Mouse (Mus musculus): ENCODE measurements around the gene Tmprss11g. TPM values are rescaled to one million over a fixed set of nuclear protein-coding genes. Genes with fewer than 3 reads are reported as not detected.

The Tmprss11g gene
- polyA plus RNA-seq, 1 experiment from 2014 or later, result not detected

DNA sequence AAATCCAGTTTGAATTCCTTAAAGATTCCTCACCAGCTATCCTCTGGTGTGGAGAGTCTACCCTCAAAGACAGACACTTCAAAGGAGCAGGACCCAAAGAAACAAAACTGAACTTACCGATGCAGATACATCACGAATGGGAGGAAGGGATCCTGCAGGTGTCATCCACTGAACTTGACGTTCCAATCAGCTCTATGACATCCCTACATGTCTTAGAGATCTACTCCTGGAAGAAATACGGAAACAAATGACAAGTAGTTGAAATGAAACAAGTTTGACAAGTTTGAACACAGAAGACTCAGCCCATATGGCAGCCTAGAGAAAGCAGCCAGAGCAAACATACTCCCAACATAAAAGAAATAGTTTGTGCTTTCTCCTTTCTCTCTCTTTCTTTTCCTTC lies 49.5 kb downstream of the Tmprss11g start, which contains the start of gene Tmprss11a:
TSS of gene Tmprss11a (minus strand) at position 101 of the 400 bp plus-strand sequence.
- no peaks in the 10 kb centered on the region for H3K36me3 ChIP-seq (ENCODE audit: control insufficient read depth, insufficient read depth, low read length)
- no peak within 1 kb of the TSS for H3K9ac ChIP-seq (ENCODE audit: low read depth, low read length)
- H3K27me3 ChIP-seq (ENCODE audit: control insufficient read depth, insufficient read depth, low read length), result no peaks in the 10 kb centered on the region
- WGBS (ENCODE audit: insufficient replicate concordance), result 63% methylated on average over 4 of the region's 4 CpGs
- H3K9me3 ChIP-seq (replicated peaks; ENCODE audit: control insufficient read depth, low read length), result no peaks in the 10 kb centered on the region
- H3K4me3 ChIP-seq (ENCODE audit: low read depth, low read length), result no peak within 1 kb of the TSS
- H3K4me2 ChIP-seq, result no peak within 1 kb of the TSS
- no peaks in the 10 kb centered on the region for H3K4me1 ChIP-seq (ENCODE audit: control insufficient read depth, insufficient read depth, low read length)
- H3K27ac ChIP-seq (ENCODE audit: low read depth, low read length), result no peak within 1 kb of the TSS
- ATAC-seq (replicated peaks; ENCODE audit: insufficient number of reproducible peaks, low FRiP score, low TSS enrichment), result no peak

DNA sequence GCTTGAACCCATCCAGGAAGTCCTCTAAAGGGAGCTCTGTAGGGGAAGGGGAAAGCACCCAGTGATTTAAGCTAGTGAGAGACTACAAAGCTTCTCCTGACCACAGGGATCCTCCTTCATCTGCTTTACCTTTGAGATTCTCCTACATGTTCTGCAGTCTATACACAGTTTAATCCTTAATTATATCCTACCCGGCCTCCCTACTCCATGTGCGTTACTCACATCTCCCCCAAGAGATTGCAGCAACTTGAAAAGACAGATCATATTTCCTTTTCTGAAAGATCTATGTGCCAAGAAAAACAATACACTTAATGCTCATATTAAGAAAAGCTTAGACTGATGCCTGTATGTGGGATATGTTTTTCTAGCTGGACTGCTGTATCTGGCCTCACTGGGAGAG lies 79.1 kb downstream of the Tmprss11g start:
- no peaks in the 10 kb centered on the region for H3K36me3 ChIP-seq (ENCODE audit: control insufficient read depth, insufficient read depth, low read length)
- H3K9ac ChIP-seq (ENCODE audit: low read depth, low read length), result no peak overlapping the region
- H3K4me3 ChIP-seq (ENCODE audit: low read depth, low read length), result no peak overlapping the region
- H3K27ac ChIP-seq (ENCODE audit: low read depth, low read length), result no peak overlapping the region
- H3K27me3 ChIP-seq (ENCODE audit: control insufficient read depth, insufficient read depth, low read length), result no peaks in the 10 kb centered on the region
- 67% methylated on average over 2 of the region's 2 CpGs for WGBS (ENCODE audit: insufficient replicate concordance)
- H3K4me2 ChIP-seq, result no peak overlapping the region
- no peaks in the 10 kb centered on the region for H3K9me3 ChIP-seq (replicated peaks; ENCODE audit: control insufficient read depth, low read length)
- ATAC-seq (replicated peaks; ENCODE audit: insufficient number of reproducible peaks, low FRiP score, low TSS enrichment), result no peak
- no peaks in the 10 kb centered on the region for H3K4me1 ChIP-seq (ENCODE audit: control insufficient read depth, insufficient read depth, low read length)

DNA sequence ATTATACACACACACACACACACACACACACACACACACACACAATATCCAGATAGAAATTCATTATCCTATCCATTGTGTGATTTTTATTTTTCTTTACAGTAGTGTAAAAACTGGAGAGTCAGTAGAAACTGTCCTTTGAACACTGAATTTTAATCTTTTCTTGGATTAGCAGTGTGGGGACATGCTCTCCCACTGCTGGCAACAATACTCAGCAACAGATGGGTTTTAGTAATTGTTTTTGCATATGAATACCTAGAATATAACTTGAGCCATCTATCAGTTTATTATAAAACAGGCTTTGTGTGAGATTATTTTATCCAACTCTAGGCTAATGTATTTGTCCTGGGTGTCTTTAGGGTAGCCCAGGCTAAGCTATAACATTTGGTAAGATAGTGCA lies 79.9 kb downstream of the Tmprss11g start:
- H3K4me3 ChIP-seq (ENCODE audit: low read depth, low read length), result no peak overlapping the region
- H3K36me3 ChIP-seq (ENCODE audit: control insufficient read depth, insufficient read depth, low read length), result no peaks in the 10 kb centered on the region
- H3K4me2 ChIP-seq, result no peak overlapping the region
- H3K9ac ChIP-seq (ENCODE audit: low read depth, low read length), result no peak overlapping the region
- no peaks in the 10 kb centered on the region for H3K27me3 ChIP-seq (ENCODE audit: control insufficient read depth, insufficient read depth, low read length)
- H3K27ac ChIP-seq (ENCODE audit: low read depth, low read length), result no peak overlapping the region
- ATAC-seq (replicated peaks; ENCODE audit: insufficient number of reproducible peaks, low FRiP score, low TSS enrichment), result no peak
- H3K9me3 ChIP-seq (replicated peaks; ENCODE audit: control insufficient read depth, low read length), result no peaks in the 10 kb centered on the region
- H3K4me1 ChIP-seq (ENCODE audit: control insufficient read depth, insufficient read depth, low read length), result no peaks in the 10 kb centered on the region

Other genes starting within 250 kb of the Tmprss11g start
- gene Tmprss11c, start 229.3 kb downstream of the Tmprss11g start, polyA plus RNA-seq (2014; fragmentation: Nextera tagmentation; extraction: Ambion mirVana), result not detected in 2 replicates
- gene Tmprss11d, start 145.2 kb downstream of the Tmprss11g start, polyA plus RNA-seq (2014; fragmentation: Nextera tagmentation; extraction: Ambion mirVana), result 0.11 TPM in 1 of 2 replicates, not detected in the other
- gene Tmprss11a, start 49.6 kb downstream of the Tmprss11g start, polyA plus RNA-seq (2014; fragmentation: Nextera tagmentation; extraction: Ambion mirVana), result not detected in 2 replicates
- gene Tmprss11f, start 113.8 kb upstream of the Tmprss11g start, polyA plus RNA-seq (2014; fragmentation: Nextera tagmentation; extraction: Ambion mirVana), result 0.04 TPM in 1 of 2 replicates, not detected in the other
- gene Tmprss11b, start 157.8 kb upstream of the Tmprss11g start, polyA plus RNA-seq (2014; fragmentation: Nextera tagmentation; extraction: Ambion mirVana), result not detected in 2 replicates
- 0.10 TPM in 1 of 2 replicates, not detected in the other for gene Tmprss11e, start 227.2 kb upstream of the Tmprss11g start, polyA plus RNA-seq (2014; fragmentation: Nextera tagmentation; extraction: Ambion mirVana)